Mouse (Mus musculus) urinary bladder, postnatal 4 days (tissue): ENCODE measurements around the gene Dcaf5.
"Not testable (repeated sequence)": the region's sequence is repeated elsewhere in the genome, so short reads cannot be mapped to it uniquely, and the experiment has no call there.

ENCODE experiments used
- DNase-seq, 2 experiments: peaks; one replicate each; pipeline ENCODE4 v3.0.0; 2021 to 2022; ENCODE audit warnings: low spot score in 2 of 2

Dcaf5 gene

DNA sequence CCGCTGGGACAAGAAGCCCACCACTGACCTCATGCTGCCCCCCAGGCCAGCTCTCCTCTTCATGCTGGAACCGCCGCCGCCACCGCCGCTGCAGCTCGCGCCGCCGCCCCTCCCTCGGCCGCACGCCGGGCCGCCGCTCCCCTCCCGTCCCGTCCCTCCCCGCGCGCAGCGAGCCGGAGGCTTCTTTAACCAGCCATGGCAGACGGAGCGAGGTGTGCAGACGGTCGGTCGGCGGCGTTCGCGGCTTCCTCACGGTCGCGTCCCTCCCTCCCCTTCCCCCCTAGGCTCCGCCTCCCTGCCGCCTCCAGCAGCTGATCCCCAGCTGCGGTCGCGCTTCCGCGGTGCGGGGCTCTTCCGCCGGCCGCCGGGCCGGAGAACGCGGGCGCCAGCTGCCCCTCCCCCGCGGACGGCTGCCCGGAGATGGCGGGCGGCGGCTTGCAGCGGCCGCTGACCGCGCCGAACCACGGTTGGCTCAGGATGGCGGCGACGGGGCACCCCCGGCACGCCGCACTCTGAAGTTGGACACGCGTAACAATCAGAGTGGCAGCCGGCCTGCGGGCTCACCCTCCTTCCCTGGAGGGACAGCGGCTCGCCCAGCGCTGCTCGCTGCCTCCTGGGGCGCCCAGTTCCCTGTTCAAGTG, at the start of gene Dcaf5:
Gene Dcaf5 (minus strand): TSS at position 266 of the 641 bp plus-strand sequence.
- DNase-seq = peak; percentile 65 to 66

DNA sequence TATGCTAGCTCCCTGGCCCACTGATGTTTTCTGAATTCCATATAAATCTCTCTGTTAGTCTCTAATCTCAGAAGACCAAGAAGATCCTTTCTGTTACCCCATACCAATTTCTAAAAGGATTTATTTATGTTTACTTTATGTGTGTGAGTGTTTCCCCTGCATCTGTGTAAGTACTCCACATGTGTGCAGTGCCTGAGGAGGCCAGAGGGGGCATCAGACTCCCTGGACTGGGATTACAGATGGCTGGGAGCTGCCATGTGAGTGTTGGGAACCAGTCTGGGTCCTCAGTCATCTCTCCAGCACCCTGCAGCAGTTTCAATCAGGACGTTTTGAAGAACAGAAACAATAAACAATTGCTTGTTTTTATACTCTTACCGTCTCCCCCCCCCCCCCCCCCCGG, 47.0 kb upstream of the Dcaf5 start:
- DNase-seq = no peak

- no peak for DNase-seq
These were observed 43.6 kb upstream of the Dcaf5 start for GRCm38 (mm10) chr12:80479986-80480385.

GRCm38 (mm10) chr12:80473731-80474130, 37.3 kb upstream of the Dcaf5 start:
- DNase-seq = no peak

- no peak for DNase-seq
These were observed 35.5 kb upstream of the Dcaf5 start for GRCm38 (mm10) chr12:80471926-80472325.

- DNase-seq = no peak
These were observed 33.8 kb upstream of the Dcaf5 start for GRCm38 (mm10) chr12:80470206-80470605.

DNA sequence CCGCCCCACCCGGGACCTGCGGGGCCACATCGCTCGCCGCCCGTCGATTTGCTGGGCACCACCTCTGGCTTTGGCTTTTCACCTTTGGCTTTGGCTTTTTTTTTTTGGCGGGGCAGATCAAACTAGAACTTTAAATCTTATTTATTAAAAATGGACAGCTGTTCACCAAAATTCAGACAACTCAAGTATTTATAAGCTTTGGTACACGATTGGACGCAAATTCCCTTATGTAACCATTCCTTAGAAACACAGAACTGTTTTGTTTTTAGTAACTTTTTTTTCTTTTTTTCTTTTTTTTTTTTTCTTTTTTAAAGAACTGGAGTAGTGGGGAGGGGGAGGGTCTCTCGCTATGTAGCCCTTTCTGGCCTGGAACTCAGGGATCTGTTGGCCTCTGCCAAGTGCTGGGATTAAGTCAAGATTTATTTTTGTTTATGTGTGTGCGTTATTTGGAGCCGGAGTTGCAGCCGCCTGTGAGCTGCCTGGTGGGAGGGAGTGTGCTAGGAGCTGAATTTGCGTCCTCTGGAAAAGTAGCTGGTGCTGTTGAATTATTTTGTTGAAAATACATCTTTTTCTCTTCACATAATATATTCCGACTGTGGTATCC, 27.4 kb upstream of the Dcaf5 start:
- no peak for DNase-seq

DNA sequence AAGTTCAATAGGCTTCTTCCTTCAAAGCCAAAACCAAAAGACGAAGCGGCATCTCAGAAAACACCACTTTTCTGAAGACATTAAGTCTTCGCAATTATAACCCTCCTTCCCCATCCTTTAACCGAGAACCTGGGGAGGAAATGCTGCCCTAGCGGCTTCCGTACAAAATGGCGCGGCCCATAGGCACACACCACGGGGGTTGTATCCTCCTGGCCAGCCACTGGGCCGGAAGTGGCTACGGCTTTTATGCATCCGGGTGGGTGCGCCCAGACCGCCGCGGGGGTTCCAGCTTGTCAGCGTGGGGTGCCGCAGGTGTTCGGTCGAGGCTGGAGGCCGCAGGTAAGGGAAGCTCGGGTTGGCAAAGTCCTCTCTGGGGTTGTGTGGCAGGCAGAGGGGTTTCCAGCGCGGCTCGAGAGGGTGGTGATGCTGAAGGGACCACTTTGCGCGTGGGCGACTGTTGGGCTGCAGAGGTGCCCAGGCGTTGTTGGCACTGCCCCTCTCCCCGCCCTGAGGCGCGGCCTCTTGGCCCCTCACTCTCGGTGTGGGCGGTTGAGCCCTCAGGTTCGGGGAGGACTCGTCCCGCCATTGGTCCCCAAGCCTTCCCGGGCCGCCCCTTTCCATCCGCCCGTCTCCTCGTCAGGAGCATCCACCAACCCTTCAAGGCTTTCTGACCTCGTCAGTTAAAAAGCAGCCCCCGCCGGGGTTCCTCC, 26.7 kb upstream of the Dcaf5 start, which contains the start of gene Exd2:
Gene Exd2 (plus strand): TSS at position 154 of the 710 bp plus-strand sequence.
- DNase-seq = peak; percentile 87 to 89

- DNase-seq = not testable (repeated sequence)
These were observed 26.0 kb upstream of the Dcaf5 start for GRCm38 (mm10) chr12:80462292-80462896.

GRCm38 (mm10) chr12:80458033-80458432, 21.6 kb upstream of the Dcaf5 start:
- DNase-seq = no peak

DNA sequence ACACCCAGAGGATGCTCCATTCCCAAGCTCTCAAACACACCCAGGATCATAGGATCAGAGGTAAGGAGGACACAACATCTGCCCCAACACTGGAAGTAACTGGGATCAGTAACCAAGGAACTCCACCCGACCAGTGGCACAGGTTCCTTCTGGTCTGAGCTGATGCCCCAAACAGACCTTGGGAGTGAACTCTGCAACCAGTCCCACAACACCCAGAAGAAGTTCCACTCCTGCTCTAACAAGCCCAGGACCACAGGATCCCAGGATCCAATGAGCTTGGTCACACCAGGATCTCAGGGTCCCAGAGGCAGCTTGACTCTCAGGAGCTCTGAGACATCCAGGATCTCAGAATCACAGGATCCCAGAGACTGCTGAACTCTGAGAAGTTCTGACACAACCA, 17.1 kb upstream of the Dcaf5 start:
- DNase-seq = no peak

GRCm38 (mm10) chr12:80444525-80445109, 8.2 kb upstream of the Dcaf5 start:
- DNase-seq = no peak

- DNase-seq = no peak
These were observed 4.6 kb upstream of the Dcaf5 start for GRCm38 (mm10) chr12:80440957-80441356.

DNA sequence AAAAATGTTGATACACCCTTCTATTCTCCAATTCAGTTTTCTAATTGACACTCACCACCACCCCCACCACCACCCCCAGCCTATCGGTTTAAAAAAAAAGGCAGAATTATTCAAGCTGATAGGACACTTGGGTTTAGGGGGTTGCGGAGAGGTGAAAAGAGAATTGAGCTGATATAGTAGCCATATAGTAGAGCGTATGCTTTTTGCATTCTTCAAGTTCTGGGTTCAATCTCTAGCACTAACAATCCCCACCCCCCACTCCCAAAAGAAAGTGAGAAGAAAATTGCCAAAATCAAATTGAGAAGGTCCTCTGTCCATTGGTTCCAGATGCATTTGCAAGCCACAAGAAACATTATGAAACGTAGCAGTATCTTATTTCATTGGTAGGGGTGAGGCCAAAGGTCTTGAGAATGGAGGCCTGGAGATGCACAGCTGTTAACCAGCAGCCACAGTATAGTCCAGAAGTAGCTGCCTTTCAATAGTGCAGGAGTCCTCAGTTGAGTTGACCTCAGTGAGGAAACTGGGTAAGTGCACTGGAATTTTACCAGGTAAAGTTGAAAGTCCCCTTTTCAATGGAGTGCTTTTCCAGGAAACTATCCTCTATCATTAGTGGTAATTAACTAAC, 762 bp upstream of the Dcaf5 start:
- DNase-seq = no peak

DNA sequence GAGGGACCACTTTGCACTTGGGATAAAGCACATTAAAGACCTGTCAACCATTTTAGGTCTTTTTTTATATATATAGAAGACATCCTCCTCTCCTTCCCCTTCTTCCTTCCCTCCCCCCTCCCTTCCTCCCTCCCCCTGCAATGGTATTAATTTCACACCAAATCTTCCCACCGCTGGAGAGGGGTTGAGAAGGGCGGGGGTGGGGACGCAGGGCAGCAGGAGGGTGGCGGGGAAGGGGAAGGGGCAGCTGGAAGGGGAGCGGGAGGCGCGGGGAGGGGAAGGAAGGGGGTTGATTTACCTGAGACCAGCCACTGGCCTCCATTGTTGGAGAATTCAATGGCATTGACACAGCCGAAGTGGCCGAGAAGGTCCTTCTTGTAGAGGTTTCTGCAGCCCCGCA, 514 bp downstream of the Dcaf5 start:
- no peak for DNase-seq

GRCm38 (mm10) chr12:80434961-80435691, 1.3 kb downstream of the Dcaf5 start:
- peak; percentile 67 to 71 for DNase-seq

DNA sequence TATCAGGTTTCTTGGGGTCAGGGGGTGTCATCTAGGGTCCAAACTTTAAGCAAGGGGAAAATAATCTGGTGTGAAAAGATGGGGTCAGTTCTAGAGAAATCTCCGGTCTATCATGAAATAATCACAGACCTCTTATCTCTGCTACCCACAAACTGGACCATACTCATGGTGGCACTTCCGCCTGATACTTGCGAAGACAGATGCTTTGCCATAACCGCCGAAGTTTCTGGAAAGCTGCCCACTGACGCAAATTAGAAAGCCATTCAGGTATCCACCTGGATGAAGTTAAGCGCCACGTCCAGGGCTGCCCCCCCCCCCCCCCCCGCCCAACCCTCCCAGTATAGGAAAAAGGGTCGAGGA, 1.8 kb downstream of the Dcaf5 start:
- no peak for DNase-seq

- no peak for DNase-seq
These were observed 3.1 kb downstream of the Dcaf5 start for GRCm38 (mm10) chr12:80433266-80433665.

- DNase-seq = no peak
These were observed 8.7 kb downstream of the Dcaf5 start for GRCm38 (mm10) chr12:80427683-80428082.

- DNase-seq = no peak
These were observed 21.3 kb downstream of the Dcaf5 start for GRCm38 (mm10) chr12:80415100-80415499.

DNA sequence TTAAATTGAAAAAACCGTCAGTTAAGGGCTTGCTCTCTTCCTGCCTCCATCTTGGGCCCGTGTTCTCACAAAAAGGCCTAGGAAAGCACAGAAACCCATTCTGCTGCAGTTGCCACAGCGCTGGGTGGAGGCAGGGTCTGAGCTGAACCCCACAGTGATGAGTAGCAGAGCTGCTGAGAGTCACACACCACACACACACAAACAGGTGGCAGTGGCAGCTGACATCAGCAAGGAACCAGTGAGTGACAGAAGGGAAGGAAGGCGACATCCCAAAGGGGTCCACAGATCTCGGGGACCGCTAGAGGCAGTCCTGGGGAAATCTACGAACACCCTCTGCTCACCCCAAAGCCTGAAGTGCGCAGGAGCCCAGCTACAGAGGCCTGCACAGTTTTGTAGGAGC, 25.5 kb downstream of the Dcaf5 start:
- DNase-seq = no peak
